Mouse (Mus musculus) brain, adult 10 weeks (tissue): ENCODE results near the gene Wfdc10. TPM values are rescaled to one million over a fixed set of nuclear protein-coding genes. Genes with fewer than 3 reads are reported as not detected.

Experiments used
- polyA plus RNA-seq: library from polyadenylated mRNA; stranded (reverse); fragments of 350-450 nt; fragmentation: Illumina TruSeq; extraction: RNeasy Lipid Tissue Mini Kit (QIAGEN cat#74804); gene quantifications from one replicate; pipeline ENCODE4 v1.2.3, GENCODE M21; 2015; ENCODE audit warnings: low read depth, low replicate concordance

Gene Wfdc10
- polyA plus RNA-seq = not detected

GRCm38 (mm10) chr2:164655858-164656257, at the start of gene Wfdc10:
Wfdc10 (plus strand) TSS chr2:164656046.

DNA sequence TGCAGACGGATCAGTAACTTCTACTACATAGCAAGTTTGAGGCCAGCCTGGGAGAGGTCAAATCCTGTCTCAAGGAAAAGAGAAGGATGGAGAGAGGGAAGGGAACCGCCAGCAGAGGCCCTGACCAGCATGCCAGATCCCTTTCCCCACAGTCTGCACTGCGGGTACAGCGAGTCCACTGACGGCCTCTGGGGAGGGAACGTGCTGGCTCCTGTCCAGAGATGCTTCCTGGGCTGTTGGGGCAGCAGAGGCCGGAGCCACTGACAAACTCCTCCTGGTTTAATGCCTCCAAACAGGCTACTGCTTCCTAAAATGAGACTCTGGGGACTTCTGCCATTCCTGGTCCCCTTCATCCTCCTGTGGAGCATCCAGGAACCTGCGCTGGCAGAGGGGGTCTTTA, 42.4 kb upstream of the Wfdc10 start, which contains the start of the genes Wfdc6b and Wfdc8:
Gene Wfdc6b (plus strand): TSS at position 52 of the 400 bp plus-strand sequence.
Gene Wfdc8 (minus strand): TSS at position 156 of the 400 bp plus-strand sequence.

GRCm38 (mm10) chr2:164638696-164639095, 17.1 kb upstream of the Wfdc10 start, which contains the start of gene Wfdc16:
Wfdc16 (minus strand) TSS chr2:164638796.

DNA sequence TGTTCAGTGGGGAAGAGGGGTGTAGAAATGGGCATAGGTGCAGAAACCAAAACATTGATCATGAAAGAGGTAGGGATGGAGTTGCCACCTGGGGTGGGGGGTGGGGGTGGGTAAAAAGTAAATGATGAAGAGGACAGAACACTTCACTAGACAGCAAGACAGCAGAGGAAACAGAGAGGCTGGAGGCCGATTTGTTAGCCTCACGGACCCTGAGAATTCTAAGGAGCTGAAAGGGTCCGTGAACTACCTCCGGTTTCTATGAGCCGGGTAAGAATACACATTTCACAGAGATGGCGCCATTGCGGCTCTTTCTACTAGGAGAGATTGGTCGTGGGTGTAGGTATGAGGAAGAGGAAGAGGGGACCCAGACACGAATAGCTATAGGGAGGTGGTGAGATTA, 637 bp downstream of the Wfdc10 start, which contains the start of gene Wfdc9:
Gene Wfdc9 (minus strand): TSS at position 101 of the 400 bp plus-strand sequence.

GRCm38 (mm10) chr2:164673987-164674386, 18.1 kb downstream of the Wfdc10 start, which contains the start of gene Wfdc11:
Wfdc11 (minus strand) TSS chr2:164674087.

DNA sequence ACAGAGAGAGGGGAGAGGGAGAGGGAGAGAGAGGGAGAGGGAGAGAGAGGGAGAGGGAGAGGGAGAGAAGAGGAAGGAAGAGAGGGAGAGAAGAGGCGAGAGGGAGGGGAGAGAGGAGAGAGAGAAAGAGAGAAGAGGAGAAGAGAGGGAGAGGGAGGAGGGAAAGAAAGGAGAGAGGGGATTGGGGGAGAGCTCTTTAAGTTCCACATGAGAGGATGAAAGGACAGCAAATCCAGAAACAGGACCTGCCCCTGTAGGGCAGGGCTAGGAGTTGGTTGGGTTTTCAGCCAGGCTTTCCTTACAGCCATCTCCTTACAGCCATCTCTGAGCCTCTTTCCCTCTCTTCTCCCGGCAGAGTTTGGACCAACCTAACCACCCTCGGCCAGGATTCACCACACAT, 29.0 kb downstream of the Wfdc10 start, which contains the start of gene Wfdc13:
Gene Wfdc13 (plus strand): TSS at position 301 of the 400 bp plus-strand sequence.

DNA sequence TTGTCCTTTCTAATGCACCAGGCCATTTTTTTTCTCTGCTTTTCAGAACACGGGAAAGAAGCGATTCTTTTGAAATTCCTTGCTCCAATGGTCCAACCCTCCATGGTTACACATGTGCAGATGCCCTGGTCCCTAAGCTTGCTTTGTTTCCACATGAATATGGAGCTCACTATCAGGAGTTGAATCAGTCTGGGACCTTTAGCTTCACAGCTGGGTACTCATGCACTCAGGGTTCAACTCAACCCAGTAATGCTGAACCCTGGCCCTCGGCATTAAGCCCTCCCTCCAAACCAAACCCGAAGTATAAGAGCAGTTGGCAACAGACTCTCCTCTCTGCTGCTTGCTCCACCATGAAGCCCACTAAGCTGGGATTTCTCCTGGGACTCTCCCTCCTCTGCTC, 42.4 kb downstream of the Wfdc10 start, which contains the start of gene Spint4:
Gene Spint4 (plus strand): TSS at position 301 of the 400 bp plus-strand sequence.

Other genes starting within 250 kb of the Wfdc10 start
- gene Sdc4, start 212.2 kb upstream of the Wfdc10 start, polyA plus RNA-seq = 50.0 TPM
- gene Sys1, start 199.1 kb upstream of the Wfdc10 start, polyA plus RNA-seq = 50.2 TPM
- not detected for gene Gm20458, start 195.1 kb upstream of the Wfdc10 start, polyA plus RNA-seq
- gene Trp53tg5, start 182.3 kb upstream of the Wfdc10 start, polyA plus RNA-seq = not detected
- 233 TPM for gene Dbndd2, start 169.9 kb upstream of the Wfdc10 start, polyA plus RNA-seq
- 56.1 TPM for gene Pigt, start 158.5 kb upstream of the Wfdc10 start, polyA plus RNA-seq
- gene Wfdc2, start 93.6 kb upstream of the Wfdc10 start, polyA plus RNA-seq = 2.5 TPM
- not detected for gene Spint3, start 82.6 kb upstream of the Wfdc10 start, polyA plus RNA-seq
- not detected for gene Wfdc6a, start 70.6 kb upstream of the Wfdc10 start, polyA plus RNA-seq
- not detected for gene Eppin, start 62.5 kb upstream of the Wfdc10 start, polyA plus RNA-seq
- gene Wfdc6b, start 42.5 kb upstream of the Wfdc10 start, polyA plus RNA-seq = not detected
- gene Wfdc8, start 42.4 kb upstream of the Wfdc10 start, polyA plus RNA-seq = not detected
- not detected for gene Wfdc16, start 17.2 kb upstream of the Wfdc10 start, polyA plus RNA-seq
- gene Wfdc9, start 537 bp downstream of the Wfdc10 start, polyA plus RNA-seq = not detected
- gene Wfdc11, start 18.0 kb downstream of the Wfdc10 start, polyA plus RNA-seq = not detected
- gene Wfdc13, start 29.1 kb downstream of the Wfdc10 start, polyA plus RNA-seq = not detected
- gene Spint4, start 42.5 kb downstream of the Wfdc10 start, polyA plus RNA-seq = not detected
- not detected for gene Spint5, start 59.3 kb downstream of the Wfdc10 start, polyA plus RNA-seq
- 3.3 TPM for gene Wfdc3, start 89.9 kb downstream of the Wfdc10 start, polyA plus RNA-seq
- 27.1 TPM for gene Dnttip1, start 89.9 kb downstream of the Wfdc10 start, polyA plus RNA-seq
- 1.4 TPM for gene Ube2c, start 113.9 kb downstream of the Wfdc10 start, polyA plus RNA-seq
- gene Tnnc2, start 123.9 kb downstream of the Wfdc10 start, polyA plus RNA-seq = 2.1 TPM
- gene Snx21, start 129.8 kb downstream of the Wfdc10 start, polyA plus RNA-seq = 39.8 TPM
- gene Acot8, start 148.8 kb downstream of the Wfdc10 start, polyA plus RNA-seq = 20.2 TPM
- 6.9 TPM for gene Zswim3, start 149.1 kb downstream of the Wfdc10 start, polyA plus RNA-seq
- 18.1 TPM for gene Zswim1, start 166.6 kb downstream of the Wfdc10 start, polyA plus RNA-seq
- not detected for gene Spata25, start 172.5 kb downstream of the Wfdc10 start, polyA plus RNA-seq
- gene Ctsa, start 176.8 kb downstream of the Wfdc10 start, polyA plus RNA-seq = 111 TPM
- 2.1 TPM for gene Neurl2, start 177.4 kb downstream of the Wfdc10 start, polyA plus RNA-seq
- 91.8 TPM for gene Pltp, start 201.7 kb downstream of the Wfdc10 start, polyA plus RNA-seq
- 38.3 TPM for gene Pcif1, start 223.3 kb downstream of the Wfdc10 start, polyA plus RNA-seq